Mouse (Mus musculus): ENCODE measurements around the gene Errfi1.
A peak's percentile ranks its signal among the peaks of the same experiment; 100 is the strongest.

DNA sequence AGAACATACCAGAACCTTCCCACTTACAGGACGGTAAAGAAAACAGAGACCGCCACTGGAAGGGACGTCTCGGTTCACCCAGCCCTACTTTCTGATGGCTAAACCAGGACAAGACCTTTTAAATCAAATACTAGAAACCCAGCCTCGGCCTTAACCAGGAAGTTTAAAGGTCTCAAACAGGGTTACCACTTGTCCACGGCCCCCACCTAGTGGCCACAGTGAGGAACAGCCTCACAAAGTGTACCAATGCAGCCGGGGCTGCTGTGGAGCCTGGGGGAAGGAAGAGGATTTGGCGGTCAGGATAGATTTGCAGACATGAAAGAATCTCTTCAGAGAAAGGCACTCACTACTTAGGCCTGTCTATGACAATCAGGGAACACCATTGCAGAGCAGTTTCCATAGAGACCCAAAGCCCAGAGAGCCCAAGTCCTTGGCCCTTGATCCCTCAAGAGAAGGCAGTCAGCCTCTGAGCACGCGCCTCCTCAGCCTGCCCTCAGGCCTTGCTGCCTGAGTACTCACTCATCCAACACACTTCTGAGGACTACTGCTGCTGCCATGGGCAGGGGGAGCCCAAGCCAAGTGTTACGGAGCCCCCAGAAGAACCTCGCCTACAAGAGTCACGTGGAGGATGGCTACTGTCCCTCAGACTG lies 45.1 kb downstream of the Errfi1 start:
- TF ChIP-seq MEF2A (IDR thresholded peaks at IDR 0.05; ENCODE audit: extremely low read depth, insufficient replicate concordance, low read depth, low read length, poor library complexity, severe bottlenecking) (no peak), EP300 (IDR thresholded peaks at IDR 0.05; ENCODE audit: low read depth in 1 of 2, low read length in 2 of 2) (no peak), RAD21 (IDR thresholded peaks at IDR 0.05; ENCODE audit: low read depth, low read length) (peak; percentile 63), CHD1 (IDR thresholded peaks at IDR 0.05; ENCODE audit: low read depth, low read length) (no peak), SIN3A (IDR thresholded peaks at IDR 0.05; ENCODE audit: low read length) (0 out of 2 replicates have a peak, but pooled peaks have one; percentile 19)
